Mouse (Mus musculus) embryonic facial prominence, embryonic 14.5 days (tissue): Measurements from ENCODE around the gene Gimap9. TPM values are rescaled to one million over a fixed set of nuclear protein-coding genes. Genes with fewer than 3 reads are reported as not detected.

Experiments
- ATAC-seq: fragments of 200-750 bp; cut with Nextera tagmentation; 2 replicates; pipeline ENCODE4 v1.8.0; 2017; ENCODE audit warnings: low read depth, moderate number of reproducible peaks, moderate TSS enrichment
- DNase-seq: peaks from one replicate; pipeline ENCODE4 v3.0.0-alpha.2; 2015; ENCODE audit warnings: low spot score
- H3K27ac ChIP-seq: fragments of 300-500 bp; sonication (generic); replicated peaks from 2 replicates; pipeline ENCODE4 v1.5.1; 2014; ENCODE audit warnings: low read depth, mild to moderate bottlenecking, low read length, moderate library complexity
- H3K27me3 ChIP-seq: fragments of 300-500 bp; sonication (generic); replicated peaks from 2 replicates; pipeline ENCODE4 v1.6.1; 2014; ENCODE audit warnings: low read length; ENCODE audit not compliant: control insufficient read depth, insufficient read depth
- H3K36me3 ChIP-seq: fragments of 300-500 bp; sonication (generic); 2 replicates; pipeline ENCODE4 v1.6.1; 2014; ENCODE audit warnings: low read length, mixed read lengths; ENCODE audit not compliant: control insufficient read depth, insufficient read depth
- H3K4me1 ChIP-seq: fragments of 300-500 bp; sonication (generic); 2 replicates; pipeline ENCODE4 v1.6.1; 2014; ENCODE audit warnings: antibody characterized with exemption, low read length; ENCODE audit not compliant: control insufficient read depth, insufficient read depth
- H3K4me2 ChIP-seq: fragments of 300-500 bp; sonication (generic); 2 replicates; pipeline ENCODE4 v1.6.1; 2014; ENCODE audit warnings: low read depth, mild to moderate bottlenecking, low read length, moderate library complexity, mixed read lengths
- H3K4me3 ChIP-seq: fragments of 300-500 bp; sonication (generic); 2 replicates; pipeline ENCODE4 v1.5.1; 2014; ENCODE audit warnings: low read depth, mild to moderate bottlenecking, low read length
- H3K9ac ChIP-seq: fragments of 300-500 bp; sonication (generic); 2 replicates; pipeline ENCODE4 v1.6.1; 2014; ENCODE audit warnings: low read depth, mild to moderate bottlenecking, low read length, moderate library complexity, mixed read lengths
- H3K9me3 ChIP-seq: fragments of 300-500 bp; sonication (generic); 2 replicates; pipeline ENCODE4 v1.6.1; 2016; ENCODE audit warnings: low read length; ENCODE audit not compliant: control insufficient read depth
- WGBS: fragments of 180-500 bp; shearing (Covaris S2); extraction: QIAGEN DNeasy Blood & Tissue Kit; methylation state at CpG from one replicate; pipeline ENCODE4 v1.1.7; 2014; 5-methylcytosine and 5-hydroxymethylcytosine counted together
- polyA plus RNA-seq: library from polyadenylated mRNA; unstranded; fragments of >200 nt; fragmentation: Nextera tagmentation; extraction: Ambion mirVana; gene quantifications from 2 replicates; pipeline ENCODE4 v1.2.1, GENCODE M21; 2014

Gimap9 gene
- polyA plus RNA-seq, result 7.4 and 9.1 TPM in 2 replicates

- H3K4me1 ChIP-seq, result 0 out of 2 replicates have a peak, but pooled peaks cover 3% of the 10 kb centered on the region
- H3K9ac ChIP-seq, result peak within 1 kb of the TSS; percentile 37
- no peaks in the 10 kb centered on the region for H3K9me3 ChIP-seq
- 24% methylated on average over 13 of the region's 13 CpGs for WGBS
- ATAC-seq (no peak; the same call in 1 of the 2 replicates), DNase-seq (peak; percentile 55)
- 0 out of 2 replicates have a peak, but pooled peaks cover 4% of the 10 kb centered on the region for H3K36me3 ChIP-seq
- peak within 1 kb of the TSS; percentile 30 for H3K4me3 ChIP-seq
- no peak within 1 kb of the TSS; the same call in 1 of the 2 replicates for H3K27ac ChIP-seq
- H3K27me3 ChIP-seq, result no peaks in the 10 kb centered on the region
- H3K4me2 ChIP-seq, result peak within 1 kb of the TSS; percentile 45
Observed at GRCm38 (mm10) chr6:48675931-48676859, at the start of gene Gimap9. Gene Gimap9, plus strand, starts transcription at chr6:48676129.

DNA sequence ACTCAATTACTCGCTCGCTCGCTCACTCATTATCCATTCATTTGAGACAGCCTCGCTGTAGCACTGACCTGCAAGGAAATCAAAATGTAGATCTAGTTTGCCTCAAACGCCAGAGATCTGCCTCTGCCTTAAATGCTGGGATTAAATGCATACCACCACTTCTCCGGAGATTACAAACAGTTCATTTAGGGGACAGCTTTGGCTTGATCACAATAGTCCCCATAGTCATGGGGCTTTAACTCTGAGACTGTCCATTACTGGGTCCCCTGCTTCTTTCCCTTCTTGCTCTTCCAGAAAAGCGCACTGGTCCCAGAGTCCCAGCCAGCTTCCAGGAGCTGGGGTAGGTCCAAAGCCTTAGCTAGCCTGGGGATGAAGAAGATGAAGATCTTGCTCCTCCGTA lies 49.5 kb upstream of the Gimap9 start, which contains the start of gene AI854703:
TSS of gene AI854703 (plus strand) at position 301 of the 400 bp plus-strand sequence.
- H3K4me2 ChIP-seq, result peak within 1 kb of the TSS; percentile 92
- 20% methylated on average over 8 of the region's 8 CpGs for WGBS
- no peaks in the 10 kb centered on the region for H3K36me3 ChIP-seq
- peaks cover 40% of the 10 kb centered on the region for H3K27me3 ChIP-seq
- H3K4me3 ChIP-seq, result peak within 1 kb of the TSS; percentile 50
- peaks cover 8% of the 10 kb centered on the region; the same call in 1 of the 2 replicates for H3K4me1 ChIP-seq
- ATAC-seq, result no peak
- no peaks in the 10 kb centered on the region for H3K9me3 ChIP-seq
- no peak for DNase-seq
- peak within 1 kb of the TSS; percentile 62 for H3K9ac ChIP-seq
- H3K27ac ChIP-seq, result no peak within 1 kb of the TSS

DNA sequence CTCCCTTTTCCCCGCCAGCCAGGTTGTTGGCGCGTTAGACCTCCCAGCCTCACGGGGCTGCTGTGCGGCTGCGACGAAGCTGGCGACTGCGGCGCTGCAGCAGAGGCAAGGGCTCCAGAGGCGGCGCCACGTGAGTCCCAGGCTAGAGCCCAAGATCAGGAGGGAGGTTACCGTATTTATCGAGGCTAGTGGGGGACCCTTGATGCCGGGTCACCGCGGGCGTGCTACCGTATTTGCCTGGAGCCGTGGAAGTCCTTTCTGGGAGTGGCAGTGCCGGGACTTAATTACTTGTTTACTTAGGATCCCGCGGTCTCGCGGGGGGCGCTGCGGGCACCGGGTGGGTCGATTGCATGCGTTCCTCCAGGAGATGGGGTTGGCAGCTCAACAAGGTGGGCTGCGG lies 48.9 kb upstream of the Gimap9 start:
- peak; percentile 73 for DNase-seq
- WGBS, result under 1% methylated on average over 29 of the region's 32 CpGs

GRCm38 (mm10) chr6:48627511-48627924 lies 48.4 kb upstream of the Gimap9 start:
- H3K27ac ChIP-seq, result no peak overlapping the region
- H3K27me3 ChIP-seq, result peaks cover 40% of the 10 kb centered on the region
- 3% methylated on average over 7 of the region's 7 CpGs for WGBS
- H3K9me3 ChIP-seq, result no peaks in the 10 kb centered on the region
- DNase-seq (no peak), ATAC-seq (no peak)
- peak overlapping the region; percentile 62 for H3K9ac ChIP-seq
- peak overlapping the region; percentile 92 for H3K4me2 ChIP-seq
- H3K4me1 ChIP-seq, result peaks cover 8% of the 10 kb centered on the region; the same call in 1 of the 2 replicates
- peak overlapping the region; percentile 50 for H3K4me3 ChIP-seq
- no peaks in the 10 kb centered on the region for H3K36me3 ChIP-seq

More for the DNA sequence above, 48.9 kb upstream of the Gimap9 start:
- Histone ChIP-seq H3K4me2 (peak overlapping the region; percentile 92), H3K4me1 (peaks cover 8% of the 10 kb centered on the region; the same call in 1 of the 2 replicates), H3K27ac (no peak overlapping the region), H3K9me3 (no peaks in the 10 kb centered on the region), H3K36me3 (no peaks in the 10 kb centered on the region), H3K4me3 (peak overlapping the region; percentile 50), H3K27me3 (peaks cover 40% of the 10 kb centered on the region), H3K9ac (peak overlapping the region; percentile 62)
- ATAC-seq, result peak; percentile 55; the same call in 1 of the 2 replicates

GRCm38 (mm10) chr6:48628377-48628776 lies 47.6 kb upstream of the Gimap9 start:
- no peak for ATAC-seq

DNA sequence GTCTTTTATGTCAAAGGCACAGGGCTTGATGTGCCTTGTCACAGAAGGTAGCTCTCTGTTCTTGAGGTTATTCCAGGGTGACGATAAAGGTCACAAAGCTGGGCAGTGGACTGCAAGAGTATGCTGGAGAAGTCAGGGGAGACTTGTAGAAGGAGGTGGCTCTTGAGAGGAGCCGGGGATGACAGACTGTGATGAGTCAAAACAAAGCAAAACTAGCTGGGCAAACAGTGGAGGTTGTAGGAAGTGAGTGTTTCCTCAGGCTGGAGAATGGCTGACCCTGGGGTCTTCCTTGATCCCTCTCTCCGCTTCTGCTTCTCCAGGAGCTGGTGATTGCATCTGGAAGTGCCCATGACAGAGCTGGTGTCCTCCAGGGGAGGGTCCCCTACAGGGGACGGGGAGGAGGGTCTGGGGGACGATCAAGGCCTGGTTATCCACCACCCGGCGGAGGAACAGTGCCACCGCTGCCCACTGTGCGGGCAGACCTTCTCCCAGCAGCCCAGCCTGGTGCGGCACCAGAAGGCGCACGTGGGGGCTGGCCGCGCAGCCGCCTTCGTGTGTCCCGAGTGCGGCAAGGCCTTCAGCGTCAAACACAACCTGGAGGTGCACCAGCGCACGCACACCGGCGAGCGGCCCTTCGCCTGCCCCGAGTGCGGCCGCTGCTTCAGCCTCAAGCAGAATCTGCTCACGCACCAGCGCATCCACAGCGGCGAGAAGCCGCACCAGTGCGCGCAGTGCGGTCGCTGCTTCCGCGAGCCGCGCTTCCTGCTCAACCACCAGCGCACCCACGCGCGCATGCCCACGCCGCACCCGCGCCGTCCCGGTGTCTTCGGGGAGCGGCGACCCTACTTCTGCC lies 46.9 kb upstream of the Gimap9 start:
- H3K36me3 ChIP-seq, result no peaks in the 10 kb centered on the region
- DNase-seq (peak; percentile 22), ATAC-seq (peak; percentile 45; the same call in 1 of the 2 replicates)
- H3K4me1 ChIP-seq, result peaks cover 8% of the 10 kb centered on the region; the same call in 1 of the 2 replicates
- H3K4me2 ChIP-seq, result peak overlapping the region; percentile 85
- WGBS, result 15% methylated on average over 18 of the region's 54 CpGs
- peaks cover 40% of the 10 kb centered on the region for H3K27me3 ChIP-seq
- H3K9me3 ChIP-seq, result no peaks in the 10 kb centered on the region
- no peak overlapping the region for H3K27ac ChIP-seq
- peak overlapping the region; percentile 56 for H3K9ac ChIP-seq
- peak overlapping the region; percentile 45 for H3K4me3 ChIP-seq

More at GRCm38 (mm10) chr6:48628377-48628776, 47.6 kb upstream of the Gimap9 start:
- peaks cover 40% of the 10 kb centered on the region for H3K27me3 ChIP-seq
- DNase-seq, result no peak
- H3K36me3 ChIP-seq, result no peaks in the 10 kb centered on the region
- 73% methylated on average over 3 of the region's 3 CpGs for WGBS
- no peak overlapping the region for H3K27ac ChIP-seq
- no peak overlapping the region for H3K9ac ChIP-seq
- H3K9me3 ChIP-seq, result no peaks in the 10 kb centered on the region
- no peak overlapping the region for H3K4me2 ChIP-seq
- no peak overlapping the region for H3K4me3 ChIP-seq
- peaks cover 8% of the 10 kb centered on the region; the same call in 1 of the 2 replicates for H3K4me1 ChIP-seq

GRCm38 (mm10) chr6:48629661-48630034 lies 46.3 kb upstream of the Gimap9 start:
- H3K27ac ChIP-seq, result no peak overlapping the region
- no peaks in the 10 kb centered on the region for H3K36me3 ChIP-seq
- H3K4me1 ChIP-seq, result peaks cover 8% of the 10 kb centered on the region; the same call in 1 of the 2 replicates
- DNase-seq (no peak), ATAC-seq (peak; percentile 44; the same call in 1 of the 2 replicates)
- 9% methylated on average over 8 of the region's 13 CpGs for WGBS
- H3K27me3 ChIP-seq, result peaks cover 40% of the 10 kb centered on the region
- peak overlapping the region; percentile 45 for H3K4me3 ChIP-seq
- peak overlapping the region; percentile 56 for H3K9ac ChIP-seq
- H3K4me2 ChIP-seq, result peak overlapping the region; percentile 85
- H3K9me3 ChIP-seq, result no peaks in the 10 kb centered on the region

GRCm38 (mm10) chr6:48630831-48631230 lies 45.1 kb upstream of the Gimap9 start:
- H3K9me3 ChIP-seq, result no peaks in the 10 kb centered on the region
- H3K27me3 ChIP-seq, result peaks cover 40% of the 10 kb centered on the region
- no peak overlapping the region for H3K4me3 ChIP-seq
- no peak overlapping the region for H3K27ac ChIP-seq
- H3K4me1 ChIP-seq, result peaks cover 8% of the 10 kb centered on the region; the same call in 1 of the 2 replicates
- no peak overlapping the region for H3K4me2 ChIP-seq
- H3K36me3 ChIP-seq, result no peaks in the 10 kb centered on the region
- no peak overlapping the region for H3K9ac ChIP-seq
- no peak for ATAC-seq
- no peak for DNase-seq
- WGBS, result 79% methylated on average over 8 of the region's 8 CpGs
